Mouse (Mus musculus) megakaryocyte progenitor cell, adult 5-6 weeks (primary cell): ENCODE data around the gene Slc6a18. TPM values are rescaled to one million over a fixed set of nuclear protein-coding genes. Genes with fewer than 3 reads are reported as not detected.

Source experiments
- total RNA-seq, 2 experiments: library from RNA; stranded (forward) in 1 of 2; stranded (reverse) in 1 of 2; fragments of 157-497, 149-512 nt in 1 of 2; fragments of 200-1000 nt in 1 of 2; gene quantifications; 2 replicates each; pipeline versions ENCODE4 v1.2.3 to v1.2.4; 2015 to 2017

The Slc6a18 gene
- total RNA-seq, 2 experiments from 2014 or later = not detected

Other genes starting within 250 kb of the Slc6a18 start
- 12.7 and 13.5 TPM in 2 replicates for gene Lpcat1, start 210.8 kb downstream of the Slc6a18 start, total RNA-seq (2015)
- gene Lpcat1, start 210.8 kb downstream of the Slc6a18 start, total RNA-seq (2017) = 21.6 and 26.5 TPM in 2 replicates
- not detected in 2 replicates for gene Slc6a3, start 141.3 kb downstream of the Slc6a18 start, total RNA-seq (2015)
- gene Slc6a3, start 141.3 kb downstream of the Slc6a18 start, total RNA-seq (2017) = not detected in 2 replicates
- 222 and 226 TPM in 2 replicates for gene Clptm1l, start 74.0 kb downstream of the Slc6a18 start, total RNA-seq (2015)
- gene Clptm1l, start 74.0 kb downstream of the Slc6a18 start, total RNA-seq (2017) = 86.1 and 92.0 TPM in 2 replicates
- 0.10 and 1.6 TPM in 2 replicates for gene Tert, start 51.1 kb downstream of the Slc6a18 start, total RNA-seq (2015)
- 0.21 and 0.41 TPM in 2 replicates for gene Tert, start 51.1 kb downstream of the Slc6a18 start, total RNA-seq (2017)
- not detected in 2 replicates for gene Slc6a19, start 26.8 kb upstream of the Slc6a18 start, total RNA-seq (2015)
- gene Slc6a19, start 26.8 kb upstream of the Slc6a18 start, total RNA-seq (2017) = not detected in 2 replicates
- 4.3 and 7.5 TPM in 2 replicates for gene Slc12a7, start 55.1 kb upstream of the Slc6a18 start, total RNA-seq (2015)
- gene Slc12a7, start 55.1 kb upstream of the Slc6a18 start, total RNA-seq (2017) = 3.4 and 3.6 TPM in 2 replicates
- gene Nkd2, start 169.6 kb upstream of the Slc6a18 start, total RNA-seq (2015) = not detected in 2 replicates
- not detected in 2 replicates for gene Nkd2, start 169.6 kb upstream of the Slc6a18 start, total RNA-seq (2017)